Mouse (Mus musculus): ENCODE data around the gene Ankrd9.

The Ankrd9 gene

GRCm38 (mm10) chr12:110978607-110979406, at the start of gene Ankrd9:
Ankrd9 (minus strand) TSS chr12:110979040.
- DNase-seq (ENCODE audit: low spot score in 2 of 2), result peak; percentile 97 to 98

GRCm38 (mm10) chr12:111021577-111021976, 42.7 kb upstream of the Ankrd9 start:
- DNase-seq (ENCODE audit: low spot score in 2 of 2), result no peak

- DNase-seq (ENCODE audit: low spot score in 2 of 2), result no peak
Measured at GRCm38 (mm10) chr12:111021138-111021537, 42.3 kb upstream of the Ankrd9 start.

GRCm38 (mm10) chr12:111019086-111019485, 40.2 kb upstream of the Ankrd9 start:
- no peak for DNase-seq (ENCODE audit: low spot score in 2 of 2)

- DNase-seq (ENCODE audit: low spot score in 2 of 2), result no peak
Measured at GRCm38 (mm10) chr12:111018068-111018467, 39.2 kb upstream of the Ankrd9 start.

GRCm38 (mm10) chr12:111016807-111017206, 38.0 kb upstream of the Ankrd9 start:
- no peak for DNase-seq (ENCODE audit: low spot score in 2 of 2)

- DNase-seq (ENCODE audit: low spot score in 2 of 2), result no peak
Measured at GRCm38 (mm10) chr12:111009615-111010257, 30.9 kb upstream of the Ankrd9 start.

GRCm38 (mm10) chr12:111008500-111009490, 30.0 kb upstream of the Ankrd9 start:
- no peak for DNase-seq (ENCODE audit: low spot score in 2 of 2)

- DNase-seq (ENCODE audit: low spot score in 2 of 2), result peak; percentile 53 to 56
Measured at GRCm38 (mm10) chr12:111007134-111008103, 28.6 kb upstream of the Ankrd9 start.

- no peak for DNase-seq (ENCODE audit: low spot score in 2 of 2)
Measured at GRCm38 (mm10) chr12:111006339-111006738, 27.5 kb upstream of the Ankrd9 start.

GRCm38 (mm10) chr12:111005803-111006202, 27.0 kb upstream of the Ankrd9 start:
- DNase-seq (ENCODE audit: low spot score in 2 of 2), result no peak

- DNase-seq (ENCODE audit: low spot score in 2 of 2), result no peak
Measured at GRCm38 (mm10) chr12:111004142-111004541, 25.3 kb upstream of the Ankrd9 start.

- DNase-seq (ENCODE audit: low spot score in 2 of 2), result no peak
Measured at GRCm38 (mm10) chr12:111000956-111001355, 22.1 kb upstream of the Ankrd9 start.

- no peak for DNase-seq (ENCODE audit: low spot score in 2 of 2)
Measured at GRCm38 (mm10) chr12:110999820-111000219, 21.0 kb upstream of the Ankrd9 start.

- no peak for DNase-seq (ENCODE audit: low spot score in 2 of 2)
Measured at GRCm38 (mm10) chr12:110998092-110998491, 19.3 kb upstream of the Ankrd9 start.

- DNase-seq (ENCODE audit: low spot score in 2 of 2), result no peak
Measured at GRCm38 (mm10) chr12:110994666-110995065, 15.8 kb upstream of the Ankrd9 start.

- no peak for DNase-seq (ENCODE audit: low spot score in 2 of 2)
Measured at GRCm38 (mm10) chr12:110993226-110993625, 14.4 kb upstream of the Ankrd9 start.

GRCm38 (mm10) chr12:110992771-110993170, 13.9 kb upstream of the Ankrd9 start:
- DNase-seq (ENCODE audit: low spot score in 2 of 2), result no peak

GRCm38 (mm10) chr12:110992128-110992553, 13.3 kb upstream of the Ankrd9 start:
- DNase-seq (ENCODE audit: low spot score in 2 of 2), result peak; percentile 86 to 95

GRCm38 (mm10) chr12:110991361-110992127, 12.7 kb upstream of the Ankrd9 start:
- peak; percentile 85 to 90 for DNase-seq (ENCODE audit: low spot score in 2 of 2)
